Mouse (Mus musculus): ENCODE measurements at regions not wholly inside any gene's neighbourhood (a gene's known extent, or its start where the extent isn't known, plus 50 kb on each side); places are given as distances from the start of the nearest gene placed in this dataset.

DNA sequence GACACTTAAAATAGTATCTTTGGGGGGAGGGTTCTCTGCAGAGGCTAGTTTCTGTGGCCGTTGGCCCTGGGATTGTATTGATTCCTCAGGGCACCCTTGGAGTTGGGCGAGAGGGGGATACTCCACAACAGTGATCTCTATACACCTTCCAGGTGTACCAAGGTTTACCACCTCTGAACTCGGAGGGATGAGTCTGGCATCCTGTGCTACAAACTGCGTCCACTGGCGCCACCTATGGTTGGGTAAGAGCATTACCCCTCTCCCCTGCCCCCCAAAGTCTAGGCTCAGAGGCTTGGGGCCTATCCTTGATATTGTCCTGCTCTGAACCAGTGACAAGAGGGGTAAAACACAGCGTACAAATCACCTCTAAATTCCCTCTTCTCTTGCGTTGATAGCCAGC lies 62.2 kb downstream of the Gm17728 start:
- no peak for DNase-seq (ENCODE audit: inconsistent ontology term)

DNA sequence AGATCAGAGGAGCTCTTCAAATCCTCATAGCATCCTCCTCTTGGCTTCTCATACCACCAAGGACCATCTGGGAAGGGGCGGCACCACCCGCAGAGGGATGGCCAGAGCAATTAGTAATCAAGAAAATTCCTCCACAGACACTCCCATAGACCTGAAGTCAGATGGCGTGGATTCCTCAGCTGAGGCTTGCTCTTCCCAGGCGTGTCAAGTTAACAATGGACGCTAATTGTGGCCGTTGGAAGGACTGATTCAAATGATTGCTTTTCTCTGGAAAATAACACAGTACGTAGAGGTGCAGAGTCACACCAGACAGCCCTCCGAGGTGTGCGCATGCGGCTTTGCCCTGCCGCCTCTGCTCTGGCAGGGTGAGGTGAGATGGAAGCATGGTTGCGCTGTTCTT lies 62.7 kb downstream of the Gm17728 start:
- DNase-seq (ENCODE audit: inconsistent ontology term), result no peak

GRCm38 (mm10) chr17:9529340-9529739 lies 107.5 kb downstream of the Gm17728 start:
- no peak for DNase-seq (ENCODE audit: inconsistent ontology term)

DNA sequence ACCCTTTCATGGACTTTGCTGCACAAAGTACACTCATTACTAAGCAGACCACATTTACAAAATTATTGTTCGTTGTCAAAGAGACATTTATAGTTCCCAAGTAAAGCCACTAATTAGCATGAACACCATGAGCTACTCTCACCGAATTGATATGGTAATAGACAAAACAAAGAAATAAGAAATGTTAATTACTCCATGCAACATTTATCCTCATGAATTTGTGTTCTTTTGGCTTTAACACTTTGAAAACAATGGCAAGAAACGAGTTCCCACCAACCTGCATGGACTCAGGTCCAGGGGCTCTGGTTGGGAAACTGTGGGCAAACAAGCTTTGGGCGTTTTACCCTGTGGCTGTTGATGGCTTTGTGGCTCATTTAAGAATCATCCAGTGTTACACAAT lies 114.2 kb downstream of the Gm17728 start:
- peak; percentile 67 for DNase-seq (ENCODE audit: inconsistent ontology term)

- DNase-seq (ENCODE audit: inconsistent ontology term), result peak; percentile 90
Measured at GRCm38 (mm10) chr17:9538371-9538770, 116.5 kb downstream of the Gm17728 start.

DNA sequence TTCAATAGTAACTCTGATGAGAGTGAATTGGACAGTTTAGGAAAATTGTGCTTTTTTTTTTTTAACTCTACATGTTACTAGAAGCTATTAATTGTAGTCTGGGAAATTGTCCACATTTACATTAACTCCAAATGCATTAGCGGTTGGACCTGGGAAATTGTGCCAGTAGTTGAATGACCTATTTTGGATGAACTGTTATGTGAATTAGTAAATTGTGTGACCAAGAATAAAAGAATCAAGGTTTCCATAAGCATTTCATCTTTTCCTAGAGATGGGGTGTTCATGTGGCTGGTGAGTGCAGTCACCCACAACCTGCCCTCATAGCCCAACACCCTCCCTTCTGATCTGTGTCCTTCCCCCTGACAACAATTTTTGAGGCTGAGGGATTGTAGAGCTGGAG lies 118.3 kb downstream of the Gm17728 start:
- peak; percentile 60 for DNase-seq (ENCODE audit: inconsistent ontology term)

- peak; percentile 32 for DNase-seq (ENCODE audit: inconsistent ontology term)
Measured at GRCm38 (mm10) chr17:9543224-9543797, 121.5 kb downstream of the Gm17728 start.

DNA sequence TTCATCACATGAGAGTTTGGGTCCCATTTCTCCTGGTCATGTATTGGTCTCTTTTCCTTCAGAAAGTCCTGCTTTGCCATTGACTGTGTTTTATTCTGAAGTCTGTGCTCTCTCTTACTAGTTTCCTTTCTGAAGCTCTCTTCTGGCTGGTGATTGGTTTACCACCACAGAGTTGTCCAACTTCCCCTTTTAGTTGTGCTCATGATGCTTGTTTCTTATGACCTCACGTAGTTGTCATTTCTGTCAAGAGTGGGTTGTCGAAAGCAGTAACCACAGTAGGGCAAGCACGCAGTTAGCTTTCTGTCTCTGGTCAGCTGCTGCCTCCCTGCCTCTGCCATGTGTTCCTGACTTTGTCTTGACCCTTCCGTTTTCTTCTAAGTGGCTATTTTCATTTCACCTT lies 112.0 kb downstream of the Pabpc6 start:
- DNase-seq (ENCODE audit: inconsistent ontology term), result no peak

GRCm38 (mm10) chr17:9566846-9567245 lies 102.7 kb downstream of the Pabpc6 start:
- DNase-seq (ENCODE audit: inconsistent ontology term), result no peak

- peak; percentile 39 for DNase-seq (ENCODE audit: inconsistent ontology term)
Measured at GRCm38 (mm10) chr17:9579401-9580371, 89.8 kb downstream of the Pabpc6 start.

DNA sequence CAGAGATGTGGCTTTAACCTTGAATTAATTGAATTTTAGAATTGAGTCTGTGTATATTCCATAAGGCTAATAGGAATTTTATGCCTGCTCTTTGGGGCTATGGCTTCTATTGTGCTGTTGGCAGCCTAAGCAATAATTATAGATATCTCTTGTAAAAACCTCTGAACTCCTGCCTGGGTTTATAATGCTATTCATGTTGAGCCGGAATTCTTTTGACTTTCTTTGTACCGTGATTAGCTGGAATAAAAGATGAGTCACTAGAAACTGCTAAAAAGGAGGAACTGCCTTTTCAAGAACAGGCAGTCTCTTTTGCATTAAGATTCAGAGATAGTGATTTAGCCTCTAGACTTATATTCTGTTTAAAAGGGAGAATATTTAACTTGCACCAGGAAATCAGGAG lies 71.4 kb downstream of the Pabpc6 start:
- DNase-seq (ENCODE audit: inconsistent ontology term), result peak; percentile 33

- DNase-seq (ENCODE audit: inconsistent ontology term), result no peak
Measured at GRCm38 (mm10) chr17:9600459-9600858, 69.1 kb downstream of the Pabpc6 start.

All from Muller cell, postnatal 12 days (primary cell).